Mouse (Mus musculus) brain, adult 2 months (tissue): ENCODE measurements around the gene Sycp2.

Experiments used
- DNase-seq: peaks from one replicate; pipeline ENCODE4 v3.0.0; 2011; ENCODE audit warnings: low read depth, low spot score

The Sycp2 gene

GRCm38 (mm10) chr2:178407053-178407815 is at the start of gene Sycp2:
Gene Sycp2 (minus strand): TSS chr2:178407685.
- no peak for DNase-seq

GRCm38 (mm10) chr2:178454664-178455516 is 47.4 kb upstream of the Sycp2 start:
- peak; percentile 36 for DNase-seq

GRCm38 (mm10) chr2:178450961-178451360 is 43.5 kb upstream of the Sycp2 start:
- no peak for DNase-seq

- no peak for DNase-seq
Observed at GRCm38 (mm10) chr2:178450236-178450635, 42.8 kb upstream of the Sycp2 start.

- DNase-seq = no peak
Observed at GRCm38 (mm10) chr2:178449386-178449785, 41.9 kb upstream of the Sycp2 start.

- DNase-seq = peak; percentile 53
Observed at GRCm38 (mm10) chr2:178437311-178437710, 29.8 kb upstream of the Sycp2 start.

- DNase-seq = no peak
Observed at GRCm38 (mm10) chr2:178433903-178434302, 26.4 kb upstream of the Sycp2 start.

GRCm38 (mm10) chr2:178433495-178433894 is 26.0 kb upstream of the Sycp2 start:
- no peak for DNase-seq

GRCm38 (mm10) chr2:178430231-178430630 is 22.7 kb upstream of the Sycp2 start, which contains the start of gene Cdh26:
Gene Cdh26 (plus strand): TSS chr2:178430531.
- no peak for DNase-seq

- no peak for DNase-seq
Observed at GRCm38 (mm10) chr2:178429426-178429825, 21.9 kb upstream of the Sycp2 start.

- no peak for DNase-seq
Observed at GRCm38 (mm10) chr2:178428676-178429075, 21.2 kb upstream of the Sycp2 start.

- no peak for DNase-seq
Observed at GRCm38 (mm10) chr2:178428183-178428582, 20.7 kb upstream of the Sycp2 start.

- no peak for DNase-seq
Observed at GRCm38 (mm10) chr2:178427181-178427580, 19.7 kb upstream of the Sycp2 start.

GRCm38 (mm10) chr2:178426229-178426628 is 18.7 kb upstream of the Sycp2 start:
- DNase-seq = peak; percentile 56

GRCm38 (mm10) chr2:178423223-178423622 is 15.7 kb upstream of the Sycp2 start:
- DNase-seq = no peak

- DNase-seq = no peak
Observed at GRCm38 (mm10) chr2:178422186-178422585, 14.7 kb upstream of the Sycp2 start.

- DNase-seq = no peak
Observed at GRCm38 (mm10) chr2:178421603-178422002, 14.1 kb upstream of the Sycp2 start.

- DNase-seq = no peak
Observed at GRCm38 (mm10) chr2:178420576-178420975, 13.1 kb upstream of the Sycp2 start.

GRCm38 (mm10) chr2:178416970-178417369 is 9.5 kb upstream of the Sycp2 start:
- DNase-seq = no peak

- DNase-seq = peak; percentile 54
Observed at GRCm38 (mm10) chr2:178416427-178416826, 8.9 kb upstream of the Sycp2 start.

GRCm38 (mm10) chr2:178415150-178415448 is 7.6 kb upstream of the Sycp2 start:
- no peak for DNase-seq

GRCm38 (mm10) chr2:178414261-178415149 is 7.0 kb upstream of the Sycp2 start, which contains the start of the genes Ppp1r3d and Fam217b:
Gene Ppp1r3d (minus strand): TSS chr2:178414472.
Gene Fam217b (plus strand): TSS chr2:178414524.
- DNase-seq = peak; percentile 79
